Mouse (Mus musculus): Measurements from ENCODE around the gene Pak2.

The Pak2 gene

GRCm38 (mm10) chr16:32002509-32003477 lies 76.3 kb downstream of the Pak2 start, which contains the start of gene Senp5:
TSS of gene Senp5 (minus strand) at chr16:32003287.
- DNase-seq (ENCODE audit: low spot score) = peak; percentile 95

GRCm38 (mm10) chr16:31996371-31996770 lies 82.8 kb downstream of the Pak2 start:
- DNase-seq (ENCODE audit: low spot score) = no peak

- DNase-seq (ENCODE audit: low spot score) = no peak
These were observed 85.2 kb downstream of the Pak2 start for GRCm38 (mm10) chr16:31993946-31994345.

- no peak for DNase-seq (ENCODE audit: low spot score)
These were observed 85.9 kb downstream of the Pak2 start for GRCm38 (mm10) chr16:31993195-31993594.

GRCm38 (mm10) chr16:31992039-31992438 lies 87.1 kb downstream of the Pak2 start:
- DNase-seq (ENCODE audit: low spot score) = no peak

- DNase-seq (ENCODE audit: low spot score) = no peak
These were observed 98.2 kb downstream of the Pak2 start for GRCm38 (mm10) chr16:31980946-31981345.

GRCm38 (mm10) chr16:31979501-31979900 lies 99.6 kb downstream of the Pak2 start:
- DNase-seq (ENCODE audit: low spot score) = no peak

GRCm38 (mm10) chr16:31975258-31975657 lies 103.9 kb downstream of the Pak2 start:
- DNase-seq (ENCODE audit: low spot score) = no peak
